Mouse (Mus musculus) stomach, postnatal 0 days (tissue): ENCODE data around the gene Ush2a. TPM values are rescaled to one million over a fixed set of nuclear protein-coding genes. Genes with fewer than 3 reads are reported as not detected.

Experiments
- ATAC-seq: fragments of 200-750 bp; cut with Nextera tagmentation; 2 replicates; pipeline ENCODE4 v1.8.0; 2017; ENCODE audit not compliant: low FRiP score, low TSS enrichment
- DNase-seq: peaks from one replicate; pipeline ENCODE4 v3.0.0-alpha.2; 2016; ENCODE audit warnings: low spot score
- H3K27ac ChIP-seq: fragments of 300-500 bp; sonication (generic); replicated peaks from 2 replicates; pipeline ENCODE4 v1.5.1; 2014; ENCODE audit warnings: mild to moderate bottlenecking, control low read depth
- H3K27me3 ChIP-seq: fragments of 300-500 bp; sonication (generic); 2 replicates; pipeline ENCODE4 v1.6.1; 2014; ENCODE audit warnings: low read length; ENCODE audit not compliant: control insufficient read depth, insufficient read depth
- H3K36me3 ChIP-seq: fragments of 300-500 bp; sonication (generic); 2 replicates; pipeline ENCODE4 v1.6.1; 2014; ENCODE audit warnings: low read length, mixed read lengths; ENCODE audit not compliant: control insufficient read depth, insufficient read depth
- H3K4me1 ChIP-seq: fragments of 300-500 bp; sonication (generic); replicated peaks from 2 replicates; pipeline ENCODE4 v1.6.1; 2014; ENCODE audit warnings: antibody characterized with exemption; ENCODE audit not compliant: control insufficient read depth, insufficient read depth
- H3K4me2 ChIP-seq: fragments of 300-500 bp; sonication (generic); replicated peaks from 2 replicates; pipeline ENCODE4 v1.6.1; 2014; ENCODE audit warnings: low read depth, mild to moderate bottlenecking, control low read depth, moderate library complexity
- H3K4me3 ChIP-seq: fragments of 300-500 bp; sonication (generic); 2 replicates; pipeline ENCODE4 v1.5.1; 2014; ENCODE audit warnings: low read depth, low read length, control low read depth
- H3K9ac ChIP-seq: fragments of 300-500 bp; sonication (generic); 2 replicates; pipeline ENCODE4 v1.6.1; 2014; ENCODE audit warnings: mild to moderate bottlenecking, low read length, control low read depth, mixed read lengths
- H3K9me3 ChIP-seq: fragments of 300-500 bp; sonication (generic); 2 replicates; pipeline ENCODE4 v1.6.1; 2016; ENCODE audit warnings: low read length; ENCODE audit not compliant: control insufficient read depth
- CTCF ChIP-seq: IDR thresholded peaks from 2 replicates; pipeline ENCODE4 v1.5.1; 2016; ENCODE audit warnings: antibody characterized with exemption, low read depth, mild to moderate bottlenecking, moderate library complexity
- EP300 ChIP-seq: optimal IDR thresholded peaks from 2 replicates; pipeline ENCODE3; 2016; ENCODE audit warnings: antibody characterized with exemption
- WGBS: fragments of 180-500 bp; shearing (Covaris S2); extraction: QIAGEN DNeasy Blood & Tissue Kit; methylation state at CpG from one replicate; pipeline ENCODE4 v1.1.7; 2014; 5-methylcytosine and 5-hydroxymethylcytosine counted together
- polyA plus RNA-seq: library from polyadenylated mRNA; unstranded; fragments of >200 nt; fragmentation: Nextera tagmentation; extraction: Ambion mirVana; gene quantifications from 2 replicates; pipeline ENCODE4 v1.2.1, GENCODE M21; 2015

The Ush2a gene
- polyA plus RNA-seq, 1 experiment from 2014 or later, result not detected

DNA sequence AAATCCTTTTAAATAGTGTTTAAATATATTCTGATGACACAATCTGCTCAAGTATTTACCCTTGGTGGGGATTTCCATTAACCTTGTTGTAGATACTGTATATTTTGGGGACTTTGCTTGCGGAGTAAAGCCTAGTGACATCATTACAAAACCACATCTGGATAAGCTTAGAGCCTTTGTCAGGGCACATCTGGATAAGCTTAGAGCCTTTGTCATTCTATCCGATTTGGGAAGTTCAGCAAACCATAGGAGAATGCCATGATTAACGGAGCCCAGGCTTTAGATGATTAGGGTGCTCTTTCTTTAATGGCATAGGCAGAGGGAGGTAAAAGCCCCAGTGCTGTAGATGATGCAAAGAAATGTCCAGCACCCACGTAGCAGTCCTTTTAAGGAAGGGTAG, 333.4 kb downstream of the Ush2a start:
- WGBS, result 40% methylated on average over 4 of the region's 4 CpGs
- Histone ChIP-seq H3K36me3 (no peaks in the 10 kb centered on the region), H3K9me3 (no peaks in the 10 kb centered on the region), H3K27me3 (no peaks in the 10 kb centered on the region), H3K4me3 (no peak overlapping the region), H3K27ac (no peak overlapping the region), H3K9ac (no peak overlapping the region), H3K4me2 (no peak overlapping the region), H3K4me1 (no peaks in the 10 kb centered on the region)
- ATAC-seq, result no peak
- TF ChIP-seq EP300 (no peak), CTCF (no peak)
- no peak for DNase-seq

DNA sequence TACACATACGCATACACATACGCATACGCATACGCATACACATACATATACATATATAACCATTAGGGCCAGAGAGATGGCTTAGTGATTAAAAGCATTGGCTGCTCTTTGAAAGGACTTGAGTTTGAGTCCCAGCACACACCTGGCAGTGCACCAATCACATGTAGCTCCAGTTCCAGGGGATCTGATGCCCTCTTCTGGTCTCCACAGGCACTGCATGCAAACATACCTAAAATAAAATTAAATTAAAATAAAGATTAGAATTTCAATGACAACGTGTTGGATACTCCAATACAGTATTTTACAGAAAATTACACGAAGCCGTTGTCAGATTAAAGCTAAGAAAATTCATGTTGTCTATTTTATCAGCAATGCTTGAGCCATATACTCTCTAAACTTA, 336.2 kb downstream of the Ush2a start:
- Histone ChIP-seq H3K4me2 (no peak overlapping the region), H3K4me3 (no peak overlapping the region), H3K36me3 (no peaks in the 10 kb centered on the region), H3K9ac (no peak overlapping the region), H3K27ac (no peak overlapping the region), H3K27me3 (no peaks in the 10 kb centered on the region), H3K4me1 (no peaks in the 10 kb centered on the region), H3K9me3 (no peaks in the 10 kb centered on the region)
- 90% methylated on average over 7 of the region's 7 CpGs for WGBS
- ATAC-seq (no peak), DNase-seq (no peak)
- no peak for TF ChIP-seq EP300
- 0 out of 2 replicates have a peak, but pooled peaks have one; percentile 34 for TF ChIP-seq CTCF

DNA sequence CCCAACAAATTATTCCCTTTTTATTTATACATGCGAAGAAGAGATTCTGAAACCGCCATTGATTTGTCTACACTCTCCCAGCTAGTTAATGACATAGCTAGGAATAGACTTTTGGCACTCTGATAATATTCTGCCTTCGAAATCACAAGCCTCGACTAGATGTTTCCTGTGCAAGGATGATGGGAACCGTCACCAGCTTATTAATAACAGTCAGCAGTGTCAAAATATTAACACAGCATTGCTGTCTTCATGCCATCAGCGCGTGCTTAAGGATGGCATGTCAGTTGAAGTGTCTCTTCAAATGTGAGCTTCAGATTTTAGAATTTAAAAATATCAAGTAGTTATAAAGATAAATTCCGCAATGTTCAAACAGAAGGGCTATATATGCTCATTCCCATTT, 337.3 kb downstream of the Ush2a start:
- no peak for TF ChIP-seq CTCF
- no peak for TF ChIP-seq EP300
- WGBS, result 84% methylated on average over 8 of the region's 8 CpGs
- H3K9me3 ChIP-seq, result no peaks in the 10 kb centered on the region
- ATAC-seq, result no peak
- no peak overlapping the region for H3K9ac ChIP-seq
- no peak overlapping the region for H3K4me2 ChIP-seq
- H3K27ac ChIP-seq, result no peak overlapping the region
- H3K4me3 ChIP-seq, result no peak overlapping the region
- DNase-seq, result no peak
- H3K27me3 ChIP-seq, result no peaks in the 10 kb centered on the region
- H3K36me3 ChIP-seq, result no peaks in the 10 kb centered on the region
- H3K4me1 ChIP-seq, result no peaks in the 10 kb centered on the region

DNA sequence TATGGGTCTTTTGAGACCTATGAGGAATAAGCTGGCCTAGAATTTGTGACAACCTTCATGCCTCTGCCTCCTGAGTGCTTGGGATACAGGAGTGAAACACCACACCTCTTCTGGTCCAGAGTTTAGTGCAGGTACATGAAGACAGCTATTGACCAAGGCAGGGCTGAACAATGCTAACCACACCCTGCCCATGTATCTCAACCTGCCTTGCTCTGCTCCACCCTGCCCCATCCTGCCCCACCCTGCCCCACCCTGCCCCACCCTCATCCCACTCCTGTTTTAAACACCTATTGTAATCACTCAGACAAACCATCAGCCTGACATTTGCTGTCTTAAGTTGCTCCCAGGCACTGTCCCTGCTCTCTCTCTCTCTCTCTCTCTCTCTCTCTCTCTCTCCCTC, 344.6 kb downstream of the Ush2a start:
- no peaks in the 10 kb centered on the region for H3K27me3 ChIP-seq
- no peaks in the 10 kb centered on the region for H3K4me1 ChIP-seq
- DNase-seq, result no peak
- no peak for ATAC-seq
- TF ChIP-seq EP300, result no peak
- TF ChIP-seq CTCF, result no peak
- H3K36me3 ChIP-seq, result no peaks in the 10 kb centered on the region
- no peak overlapping the region for H3K27ac ChIP-seq
- H3K9me3 ChIP-seq, result no peaks in the 10 kb centered on the region
- H3K9ac ChIP-seq, result no peak overlapping the region
- no peak overlapping the region for H3K4me3 ChIP-seq
- H3K4me2 ChIP-seq, result no peak overlapping the region

DNA sequence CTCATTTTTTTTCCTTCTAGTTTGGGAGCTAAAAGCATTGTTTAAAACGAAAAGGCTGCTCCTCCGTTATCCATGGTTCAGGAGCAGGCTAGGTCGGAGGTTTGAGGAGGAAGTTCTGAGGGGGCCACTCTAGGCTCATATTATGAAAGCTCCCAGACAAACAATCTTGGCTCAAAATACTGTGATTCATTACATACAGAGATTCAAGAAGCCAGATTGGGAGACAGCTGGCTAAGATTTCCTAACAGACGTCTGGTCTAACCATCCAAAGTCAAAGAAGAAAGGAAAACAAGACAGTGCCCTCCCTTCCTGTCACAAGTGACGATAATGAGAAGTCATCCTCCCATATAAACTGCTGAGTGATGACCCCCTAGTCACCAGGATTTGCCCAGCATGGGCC, 354.7 kb downstream of the Ush2a start:
- H3K4me2 ChIP-seq, result no peak overlapping the region
- H3K9ac ChIP-seq, result no peak overlapping the region
- TF ChIP-seq EP300 (no peak), CTCF (no peak)
- ATAC-seq (no peak), DNase-seq (no peak)
- 57% methylated on average over 5 of the region's 5 CpGs for WGBS
- H3K27me3 ChIP-seq, result no peaks in the 10 kb centered on the region
- no peaks in the 10 kb centered on the region for H3K9me3 ChIP-seq
- no peaks in the 10 kb centered on the region for H3K36me3 ChIP-seq
- H3K4me1 ChIP-seq, result no peaks in the 10 kb centered on the region
- no peak overlapping the region for H3K27ac ChIP-seq
- no peak overlapping the region for H3K4me3 ChIP-seq

DNA sequence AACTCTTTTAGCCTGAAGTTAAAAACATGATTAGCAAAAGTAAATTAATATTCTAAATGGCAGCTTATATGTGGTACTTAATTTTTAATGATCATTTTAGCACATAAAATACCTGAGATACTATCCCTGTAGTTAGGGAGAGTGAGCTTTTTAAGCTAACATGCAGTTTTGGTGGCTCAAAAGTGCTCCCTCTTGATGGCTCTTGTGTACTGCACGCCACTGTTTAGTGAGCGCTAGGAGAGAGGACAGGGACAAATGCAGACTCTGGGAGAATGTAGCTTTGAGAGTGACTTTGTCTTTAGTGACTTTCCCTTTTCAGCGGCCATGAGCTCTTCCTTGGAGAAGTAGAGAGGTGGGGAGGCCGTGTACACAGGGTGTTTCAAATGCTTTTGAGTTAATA, 371.9 kb downstream of the Ush2a start:
- ATAC-seq, result no peak
- H3K27ac ChIP-seq, result no peak overlapping the region
- H3K27me3 ChIP-seq, result no peaks in the 10 kb centered on the region
- H3K4me1 ChIP-seq, result no peaks in the 10 kb centered on the region
- no peak overlapping the region for H3K4me2 ChIP-seq
- no peaks in the 10 kb centered on the region for H3K9me3 ChIP-seq
- 46% methylated on average over 4 of the region's 4 CpGs for WGBS
- H3K36me3 ChIP-seq, result no peaks in the 10 kb centered on the region
- no peak for TF ChIP-seq EP300
- TF ChIP-seq CTCF, result peak; percentile 75
- DNase-seq, result no peak
- H3K9ac ChIP-seq, result no peak overlapping the region
- H3K4me3 ChIP-seq, result no peak overlapping the region
